Mouse (Mus musculus): ENCODE measurements at regions not wholly inside any gene's neighbourhood (a gene's known extent, or its start where the extent isn't known, plus 50 kb on each side); places are given as distances from the start of the nearest gene placed in this dataset.

- CTCF ChIA-PET: no interaction called here
Measured at GRCm38 (mm10) chr8:76038526-76038925, 590.0 kb downstream of the Iqcm start.

- CTCF ChIA-PET: no interaction called here
Measured at GRCm38 (mm10) chr8:76052003-76052402, 603.5 kb downstream of the Iqcm start.

- CTCF ChIA-PET: no interaction called here
Measured at GRCm38 (mm10) chr8:76067721-76068120, 619.2 kb downstream of the Iqcm start.

GRCm38 (mm10) chr8:76072671-76073351 is 624.3 kb downstream of the Iqcm start:
- CTCF ChIA-PET: no interaction called here

- CTCF ChIA-PET: interaction anchor here (0.7 kb wide), 1 partner anchor 25 kb away, joined by 3 read pairs; no protein-coding TSS in a partner anchor
Measured at GRCm38 (mm10) chr8:76120587-76121145, 672.2 kb downstream of the Iqcm start.

- CTCF ChIA-PET: no interaction called here
Measured at GRCm38 (mm10) chr8:76127486-76127885, 679.0 kb downstream of the Iqcm start.

- CTCF ChIA-PET: no interaction called here
Measured at GRCm38 (mm10) chr8:76137219-76137618, 688.7 kb downstream of the Iqcm start.

GRCm38 (mm10) chr8:76148681-76149080 is 700.2 kb downstream of the Iqcm start:
- CTCF ChIA-PET: no interaction called here

- CTCF ChIA-PET: no interaction called here
Measured at GRCm38 (mm10) chr8:76182520-76182919, 716.7 kb upstream of the Nr3c2 start.

- CTCF ChIA-PET: no interaction called here
Measured at GRCm38 (mm10) chr8:76183836-76184235, 715.4 kb upstream of the Nr3c2 start.

- CTCF ChIA-PET: no interaction called here
Measured at GRCm38 (mm10) chr8:76187293-76187692, 711.9 kb upstream of the Nr3c2 start.

- CTCF ChIA-PET: no interaction called here
Measured at GRCm38 (mm10) chr8:76211891-76212290, 687.4 kb upstream of the Nr3c2 start.

- CTCF ChIA-PET: no interaction called here
Measured at GRCm38 (mm10) chr8:76217819-76218580, 681.2 kb upstream of the Nr3c2 start.

- CTCF ChIA-PET: no interaction called here
Measured at GRCm38 (mm10) chr8:76230847-76231246, 668.4 kb upstream of the Nr3c2 start.

GRCm38 (mm10) chr8:76249194-76249593 is 650.0 kb upstream of the Nr3c2 start:
- CTCF ChIA-PET: no interaction called here

GRCm38 (mm10) chr8:76252161-76253010 is 646.9 kb upstream of the Nr3c2 start:
- CTCF ChIA-PET: no interaction called here

Data from spleen, embryonic (tissue).